Mouse (Mus musculus) urinary bladder, adult 2 months (tissue): ENCODE data around the gene Mecom. TPM values are rescaled to one million over a fixed set of nuclear protein-coding genes. Genes with fewer than 3 reads are reported as not detected.
"Not testable (repeated sequence)": the region's sequence is repeated elsewhere in the genome, so short reads cannot be mapped to it uniquely, and the experiment has no call there.

Experiments
- DNase-seq: peaks from one replicate; pipeline ENCODE4 v3.0.0; 2022; ENCODE audit warnings: low spot score
- polyA plus RNA-seq: library from polyadenylated mRNA; depleted of rRNA; stranded (reverse); fragments of >200 nt; gene quantifications from 2 replicates; pipeline ENCODE4 v1.2.3, GENCODE M21; 2012

The Mecom gene
- polyA plus RNA-seq, 1 experiment, result 53.3 TPM

DNA sequence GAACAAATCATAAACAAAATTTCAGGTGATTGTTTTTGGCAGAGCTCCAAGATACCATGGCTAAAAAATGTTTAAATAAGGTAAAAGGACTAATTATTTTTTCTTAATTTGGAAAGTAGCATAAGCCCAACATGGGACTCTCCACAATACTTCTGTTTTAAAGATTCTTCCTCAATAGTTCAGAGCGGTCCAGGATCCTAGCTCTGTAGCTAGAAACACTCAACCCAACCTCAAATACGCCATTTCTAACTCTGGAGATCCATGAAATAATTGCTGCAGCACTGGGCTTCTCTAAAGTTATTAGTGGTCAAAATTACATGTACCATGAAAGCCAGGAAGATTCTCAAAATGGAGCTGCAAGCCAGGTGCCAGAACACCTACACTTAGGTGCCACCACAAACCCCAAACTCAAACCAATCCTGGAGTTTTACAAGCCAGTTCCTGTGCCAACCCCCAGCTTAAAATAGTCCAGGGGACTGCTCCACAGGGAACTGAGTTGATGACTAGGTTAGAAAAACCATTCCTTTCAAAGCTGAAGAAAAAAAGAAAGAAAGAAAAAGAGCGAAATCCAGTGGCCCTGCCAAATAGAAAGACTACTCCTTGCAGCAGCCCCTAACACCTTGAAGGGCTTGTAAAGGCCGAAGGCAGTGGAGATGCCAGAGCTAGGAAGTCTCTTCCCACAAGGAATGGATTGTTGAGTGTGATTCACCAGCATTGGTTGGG lies 102.4 kb downstream of the Mecom start:
- no peak for DNase-seq

GRCm38 (mm10) chr3:30441646-30442045 lies 106.2 kb downstream of the Mecom start:
- no peak for DNase-seq

DNA sequence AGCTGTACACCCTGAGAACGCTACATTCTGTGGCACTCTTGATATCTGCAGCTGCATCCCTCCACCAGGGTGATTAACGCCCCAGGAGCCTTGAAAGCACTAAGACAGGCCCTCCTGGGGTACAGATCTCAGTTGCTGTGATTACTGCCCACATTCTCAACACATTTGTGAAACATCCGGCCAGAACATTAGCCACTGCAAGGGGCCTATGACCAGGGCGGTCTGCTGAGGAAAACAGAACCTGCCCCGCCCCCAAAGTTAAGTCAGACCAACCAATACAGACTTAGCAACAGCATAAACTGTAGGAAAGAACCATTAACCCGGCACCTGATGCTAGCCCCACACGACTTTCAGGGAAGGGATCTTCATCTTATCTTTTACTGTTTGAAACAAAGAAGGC lies 109.8 kb downstream of the Mecom start:
- DNase-seq, result no peak

- no peak for DNase-seq
These were observed 111.2 kb downstream of the Mecom start for GRCm38 (mm10) chr3:30436561-30436960.

DNA sequence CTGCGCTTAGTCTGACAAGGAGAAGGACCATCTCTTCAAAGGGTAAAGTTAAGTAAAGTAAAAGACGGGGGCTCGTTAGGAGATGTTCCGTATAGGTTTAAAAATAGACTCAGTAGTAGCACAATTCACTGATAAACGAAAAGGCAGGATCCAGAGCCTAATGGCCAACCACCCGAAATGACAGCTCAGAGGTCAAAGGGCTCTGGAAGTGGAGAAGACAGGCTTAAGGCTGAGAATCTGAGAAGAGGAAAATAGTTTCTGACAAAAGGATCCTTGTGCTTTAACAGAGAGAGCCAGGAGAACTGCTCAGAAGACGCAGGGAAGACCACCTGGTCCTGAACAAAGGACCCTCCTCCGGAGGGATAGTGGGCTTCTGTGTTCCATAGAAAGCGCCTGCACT lies 111.7 kb downstream of the Mecom start:
- no peak for DNase-seq

GRCm38 (mm10) chr3:30428877-30429276 lies 118.9 kb downstream of the Mecom start:
- no peak for DNase-seq

DNA sequence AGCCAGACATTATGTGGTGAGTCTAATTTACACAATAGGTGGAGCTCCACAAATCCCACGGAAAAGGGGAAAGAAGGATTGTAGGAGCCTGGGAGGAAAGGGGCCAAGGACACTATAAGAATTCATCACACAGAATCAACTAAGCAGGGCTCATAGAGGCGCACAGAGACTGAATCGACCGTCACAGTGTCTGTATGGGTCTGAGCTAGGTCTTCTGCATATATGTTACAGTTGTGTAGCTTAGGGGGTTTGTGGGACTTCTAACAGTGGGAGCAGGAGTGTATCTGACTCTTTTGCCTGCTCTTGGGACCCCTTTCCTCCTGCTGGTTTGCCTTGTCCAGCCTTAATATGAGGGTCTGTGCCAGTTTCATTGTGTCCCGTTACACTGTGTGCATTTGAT lies 123.8 kb downstream of the Mecom start:
- DNase-seq, result no peak

DNA sequence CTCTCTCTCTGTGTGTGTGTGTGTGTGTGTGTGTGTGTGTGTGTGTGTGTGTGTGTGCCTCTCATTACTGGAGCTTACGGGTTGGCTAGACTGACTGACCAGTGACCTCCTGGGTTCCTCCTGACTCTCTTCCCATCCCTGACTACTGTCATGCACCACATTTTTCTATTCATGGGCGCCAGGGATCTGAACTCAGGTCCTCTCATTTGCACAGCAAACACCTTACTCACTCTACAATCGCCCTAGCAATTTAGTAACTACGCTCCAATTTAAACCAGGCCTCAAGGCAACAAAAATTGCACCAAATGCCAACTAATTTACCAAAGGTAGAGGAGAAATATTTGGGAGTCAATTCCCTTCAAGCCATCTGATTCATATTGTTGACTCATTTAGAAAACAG lies 125.9 kb downstream of the Mecom start:
- not testable (repeated sequence) for DNase-seq

- no peak for DNase-seq
These were observed 126.9 kb downstream of the Mecom start for GRCm38 (mm10) chr3:30420899-30421298.

DNA sequence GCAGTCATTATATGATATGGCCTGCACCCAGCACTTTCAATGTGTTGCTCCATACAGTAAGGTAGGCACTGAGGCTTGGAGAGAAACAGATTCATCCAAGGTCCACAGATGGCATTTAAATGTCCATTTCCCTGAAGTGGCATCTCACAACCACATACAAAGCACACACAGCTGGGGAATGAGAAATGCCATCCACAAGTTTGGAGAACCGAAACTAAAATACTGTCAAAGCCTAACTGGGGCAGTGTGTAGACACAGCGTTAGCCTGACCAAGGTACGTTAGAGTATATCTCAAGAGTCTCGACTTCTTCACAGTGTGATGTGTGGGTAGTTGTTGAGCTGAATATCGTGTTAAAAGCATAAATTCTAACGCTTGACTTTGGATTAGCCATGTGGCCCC lies 133.6 kb downstream of the Mecom start:
- no peak for DNase-seq

- DNase-seq, result no peak
These were observed 137.0 kb downstream of the Mecom start for GRCm38 (mm10) chr3:30410778-30411177.

DNA sequence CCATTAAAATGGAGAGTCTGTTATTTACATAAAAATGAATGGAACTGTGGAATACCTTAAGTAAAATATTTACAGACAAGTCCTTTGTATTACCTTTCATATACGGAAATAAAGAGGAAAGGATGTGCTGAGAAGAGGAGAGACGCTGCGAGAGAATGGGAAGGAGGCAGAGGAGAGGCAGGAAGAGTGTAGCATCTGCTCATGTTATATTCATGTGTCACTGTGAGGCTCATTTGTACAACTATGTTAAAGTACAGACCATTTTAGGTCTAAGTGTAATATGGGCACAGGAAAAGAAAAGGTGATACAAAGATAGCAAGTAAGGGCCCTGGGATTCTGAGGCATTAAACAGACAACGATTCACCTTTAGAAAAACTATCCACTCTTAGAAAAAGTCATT lies 143.0 kb downstream of the Mecom start:
- no peak for DNase-seq

- DNase-seq, result no peak
These were observed 148.9 kb downstream of the Mecom start for GRCm38 (mm10) chr3:30398911-30399310.

DNA sequence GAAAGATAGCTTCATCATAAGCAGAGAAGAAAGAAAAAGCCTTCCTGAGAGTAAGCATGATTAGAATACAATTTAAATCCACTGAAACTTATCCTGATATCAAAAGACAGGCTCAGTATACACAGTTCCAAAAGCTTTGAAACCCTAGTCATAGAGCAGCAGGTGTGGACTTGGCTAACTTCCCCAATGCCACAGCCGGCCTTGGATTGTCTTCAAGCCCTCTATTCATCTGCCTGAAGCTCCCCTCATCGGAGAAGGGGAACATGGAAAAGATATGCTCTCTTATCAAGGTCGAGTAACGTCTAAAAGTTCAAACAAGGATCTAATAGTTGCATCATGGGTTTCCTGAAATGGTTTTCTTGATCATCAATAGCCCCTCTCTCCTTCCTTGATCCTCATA lies 152.9 kb downstream of the Mecom start:
- no peak for DNase-seq

DNA sequence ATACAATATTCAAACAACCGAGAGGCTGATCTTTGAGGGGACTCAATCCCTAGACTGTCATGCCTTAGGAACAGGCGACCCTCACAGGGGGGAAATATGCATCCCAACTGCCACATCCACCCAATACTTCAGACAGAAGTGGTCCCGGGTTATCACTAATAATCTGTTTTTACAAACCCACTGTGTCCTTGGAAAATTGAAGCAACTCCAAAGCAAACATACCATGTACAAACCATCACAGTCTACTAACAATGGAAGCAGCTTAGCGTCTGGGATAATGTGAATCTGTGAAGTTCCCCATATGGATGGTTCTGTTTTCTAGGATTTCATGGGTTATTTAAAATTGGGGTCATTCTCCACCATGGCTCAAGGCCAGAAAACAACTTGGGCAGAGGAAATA lies 155.1 kb downstream of the Mecom start:
- DNase-seq, result no peak

DNA sequence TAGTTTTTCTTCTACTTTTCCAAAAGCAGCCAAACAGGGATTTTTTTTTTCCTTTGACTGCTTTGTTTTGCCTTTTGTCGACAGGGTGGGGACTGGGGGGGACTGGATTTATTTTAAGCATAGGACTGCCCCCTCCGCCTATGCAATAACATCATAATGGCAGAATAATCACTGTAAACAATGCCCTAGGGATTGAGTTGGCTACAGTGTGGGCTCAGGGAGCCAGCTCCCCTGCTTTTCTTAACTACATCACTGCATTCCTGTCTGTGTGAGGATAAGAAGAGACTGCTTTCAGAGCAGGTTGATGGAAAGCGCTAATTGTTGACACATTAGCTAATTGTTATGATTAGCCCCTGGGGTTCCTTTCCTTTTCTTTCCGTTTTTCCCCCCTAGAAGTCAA lies 155.6 kb downstream of the Mecom start:
- DNase-seq, result no peak

DNA sequence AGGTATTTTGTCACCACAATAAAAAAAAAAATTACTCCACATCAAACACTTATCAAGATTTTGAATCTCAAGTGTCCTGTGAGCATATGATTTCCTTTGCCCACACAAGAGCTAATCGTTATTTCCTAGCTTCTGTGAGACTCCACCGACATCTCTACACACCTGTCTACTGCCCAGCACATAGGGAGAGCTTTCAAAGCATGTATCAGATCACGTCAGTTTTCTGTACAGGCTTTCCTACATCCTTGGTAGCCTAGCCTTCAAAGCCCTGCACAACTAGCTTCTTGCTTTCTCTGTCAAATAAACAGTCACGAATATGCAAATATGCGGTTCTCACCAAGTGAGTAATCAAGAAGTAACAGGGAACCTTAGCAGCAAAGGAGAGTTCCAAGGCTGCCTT lies 157.5 kb downstream of the Mecom start:
- no peak for DNase-seq

GRCm38 (mm10) chr3:30380273-30380672 lies 167.5 kb downstream of the Mecom start:
- no peak for DNase-seq

GRCm38 (mm10) chr3:30379301-30379700 lies 168.5 kb downstream of the Mecom start:
- no peak for DNase-seq

DNA sequence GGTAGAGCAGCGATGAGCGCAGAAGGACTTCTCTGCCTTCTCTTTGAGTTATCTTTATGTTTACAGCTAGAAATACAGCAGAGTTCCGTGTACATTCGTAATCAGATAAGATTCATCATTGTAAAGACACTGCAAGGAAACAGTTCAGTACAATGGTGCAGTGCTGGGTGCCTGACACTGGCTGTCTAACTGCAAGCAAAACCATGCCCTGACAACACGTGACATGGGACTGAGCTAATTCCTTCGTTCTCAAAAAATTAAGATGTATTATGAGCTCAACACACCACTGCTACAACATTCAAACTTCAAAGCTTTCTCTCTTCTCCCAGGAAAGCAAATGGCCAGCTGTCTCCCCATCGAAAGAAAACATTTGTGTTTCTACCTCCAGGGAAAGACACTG lies 176.3 kb downstream of the Mecom start:
- DNase-seq, result no peak

- no peak for DNase-seq
These were observed 176.8 kb downstream of the Mecom start for GRCm38 (mm10) chr3:30370860-30371455.

- no peak for DNase-seq
These were observed 181.2 kb downstream of the Mecom start for GRCm38 (mm10) chr3:30366621-30367020.

DNA sequence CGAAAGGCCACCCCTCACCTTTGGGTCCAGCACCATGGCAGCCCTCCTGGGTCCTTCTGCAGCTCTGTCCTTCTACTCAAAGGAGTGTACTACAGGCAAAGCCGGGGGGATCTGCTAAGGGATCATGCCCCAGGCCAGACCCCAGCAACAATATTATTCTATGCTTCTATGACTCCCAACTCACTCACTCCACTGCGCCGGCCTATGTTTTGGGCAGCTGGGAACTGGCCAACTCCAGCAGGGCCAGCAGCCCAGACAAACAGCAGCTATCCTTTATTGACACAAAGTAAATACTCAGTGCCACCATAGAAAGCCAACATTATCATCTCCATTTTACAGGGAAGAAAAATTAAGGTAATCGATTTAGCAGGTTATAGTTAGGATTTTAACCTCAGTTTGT lies 186.6 kb downstream of the Mecom start:
- no peak for DNase-seq
